Mouse (Mus musculus): ENCODE measurements around the gene Myh7. TPM values are rescaled to one million over a fixed set of nuclear protein-coding genes. Genes with fewer than 3 reads are reported as not detected.
"Not testable (repeated sequence)": the region's sequence is repeated elsewhere in the genome, so short reads cannot be mapped to it uniquely, and the experiment has no call there.

Myh7 gene
- total RNA-seq, 2 experiments from 2014 or later: 0.49 TPM; not detected in 1

GRCm38 (mm10) chr14:54968344-54968743 is 26.1 kb downstream of the Myh7 start:
- no peak for DNase-seq

- DNase-seq: no peak
Observed at GRCm38 (mm10) chr14:54967874-54968273, 26.6 kb downstream of the Myh7 start.

GRCm38 (mm10) chr14:54966320-54966977 is 28.0 kb downstream of the Myh7 start, which contains the start of gene Myh6:
Gene Myh6, minus strand, starts transcription at chr14:54966927.
- no peak for DNase-seq

- no peak for DNase-seq
Observed at GRCm38 (mm10) chr14:54965631-54966030, 28.8 kb downstream of the Myh7 start.

- DNase-seq: no peak
Observed at GRCm38 (mm10) chr14:54965044-54965443, 29.4 kb downstream of the Myh7 start.

- no peak for DNase-seq
Observed at GRCm38 (mm10) chr14:54963727-54964126, 30.7 kb downstream of the Myh7 start.

GRCm38 (mm10) chr14:54962714-54963113 is 31.7 kb downstream of the Myh7 start:
- no peak for DNase-seq

GRCm38 (mm10) chr14:54961487-54961886 is 32.9 kb downstream of the Myh7 start:
- DNase-seq: no peak

- no peak for DNase-seq
Observed at GRCm38 (mm10) chr14:54960769-54961168, 33.7 kb downstream of the Myh7 start.

- DNase-seq: not testable (repeated sequence)
Observed at GRCm38 (mm10) chr14:54959853-54960613, 34.4 kb downstream of the Myh7 start.

- DNase-seq: no peak
Observed at GRCm38 (mm10) chr14:54959197-54959596, 35.2 kb downstream of the Myh7 start.

- DNase-seq: no peak
Observed at GRCm38 (mm10) chr14:54958503-54958902, 35.9 kb downstream of the Myh7 start.

- no peak for DNase-seq
Observed at GRCm38 (mm10) chr14:54956533-54956932, 37.9 kb downstream of the Myh7 start.

GRCm38 (mm10) chr14:54955481-54955880 is 38.9 kb downstream of the Myh7 start:
- DNase-seq: no peak

GRCm38 (mm10) chr14:54954474-54954873 is 40.0 kb downstream of the Myh7 start:
- no peak for DNase-seq

- DNase-seq: no peak
Observed at GRCm38 (mm10) chr14:54953664-54954206, 40.7 kb downstream of the Myh7 start.

- DNase-seq: no peak
Observed at GRCm38 (mm10) chr14:54951587-54951986, 42.8 kb downstream of the Myh7 start.

GRCm38 (mm10) chr14:54950493-54950892 is 43.9 kb downstream of the Myh7 start:
- no peak for DNase-seq

- no peak for DNase-seq
Observed at GRCm38 (mm10) chr14:54948781-54949180, 45.6 kb downstream of the Myh7 start.

- DNase-seq: not testable (repeated sequence)
Observed at GRCm38 (mm10) chr14:54947008-54947407, 47.4 kb downstream of the Myh7 start.

- DNase-seq: no peak
Observed at GRCm38 (mm10) chr14:54945975-54946704, 48.3 kb downstream of the Myh7 start.

- DNase-seq: no peak
Observed at GRCm38 (mm10) chr14:54944939-54945338, 49.5 kb downstream of the Myh7 start.

- no peak for DNase-seq
Observed at GRCm38 (mm10) chr14:54943971-54944370, 50.5 kb downstream of the Myh7 start.

Data from adrenal gland, postnatal 36 days (tissue).